Mouse (Mus musculus): Measurements from ENCODE around the gene Scgb1c1. TPM values are rescaled to one million over a fixed set of nuclear protein-coding genes. Genes with fewer than 3 reads are reported as not detected.

The Scgb1c1 gene
- polyA plus RNA-seq, 1 experiment = 1.1 TPM

GRCm38 (mm10) chr7:140840750-140841735 is 4.3 kb upstream of the Scgb1c1 start:
- TF ChIP-seq GATA1 (IDR thresholded peaks at IDR 0.05; ENCODE audit: borderline replicate concordance, low read length) (no peak), FLI1 (IDR thresholded peaks at IDR 0.05; ENCODE audit: low read length) (no peak)
- H3K4me1 ChIP-seq = peaks cover 34% of the 10 kb centered on the region
- H3K4me3 ChIP-seq (replicated peaks) = no peak overlapping the region
- H3K27me3 ChIP-seq (replicated peaks) = peaks cover 76% of the 10 kb centered on the region
- no peaks in the 10 kb centered on the region for H3K9me3 ChIP-seq
- no peaks in the 10 kb centered on the region for H3K36me3 ChIP-seq (replicated peaks; ENCODE audit: low read length)

GRCm38 (mm10) chr7:140843806-140844205 is 1.5 kb upstream of the Scgb1c1 start:
- TF ChIP-seq GATA1 (IDR thresholded peaks at IDR 0.05; ENCODE audit: borderline replicate concordance, low read length) (no peak), FLI1 (IDR thresholded peaks at IDR 0.05; ENCODE audit: low read length) (no peak)
- H3K27me3 ChIP-seq (replicated peaks) = peaks cover 57% of the 10 kb centered on the region

GRCm38 (mm10) chr7:140845683-140846082 is 336 bp downstream of the Scgb1c1 start:
- H3K27me3 ChIP-seq (replicated peaks) = peaks cover 40% of the 10 kb centered on the region
- peaks cover 7% of the 10 kb centered on the region for H3K36me3 ChIP-seq (replicated peaks; ENCODE audit: low read length)
- peaks cover 57% of the 10 kb centered on the region for H3K4me1 ChIP-seq
- TF ChIP-seq GATA1 (IDR thresholded peaks at IDR 0.05; ENCODE audit: borderline replicate concordance, low read length) (no peak), FLI1 (IDR thresholded peaks at IDR 0.05; ENCODE audit: low read length) (no peak)
- no peaks in the 10 kb centered on the region for H3K9me3 ChIP-seq
- H3K4me3 ChIP-seq (replicated peaks) = peak overlapping the region; percentile 15

More at GRCm38 (mm10) chr7:140843806-140844205, 1.5 kb upstream of the Scgb1c1 start:
- H3K36me3 ChIP-seq (replicated peaks; ENCODE audit: low read length) = no peaks in the 10 kb centered on the region
- H3K4me1 ChIP-seq = peaks cover 47% of the 10 kb centered on the region
- no peak overlapping the region for H3K4me3 ChIP-seq (replicated peaks)
- no peaks in the 10 kb centered on the region for H3K9me3 ChIP-seq

- H3K4me3 ChIP-seq (replicated peaks) = peak overlapping the region; percentile 83
- H3K36me3 ChIP-seq (replicated peaks; ENCODE audit: low read length) = peaks cover 15% of the 10 kb centered on the region
- no peaks in the 10 kb centered on the region for H3K9me3 ChIP-seq
- TF ChIP-seq GATA1 (IDR thresholded peaks at IDR 0.05; ENCODE audit: borderline replicate concordance, low read length) = no peak
- no peak for TF ChIP-seq FLI1 (IDR thresholded peaks at IDR 0.05; ENCODE audit: low read length)
- H3K4me1 ChIP-seq = peaks cover 59% of the 10 kb centered on the region
- peaks cover 30% of the 10 kb centered on the region for H3K27me3 ChIP-seq (replicated peaks)
These were observed 1.3 kb downstream of the Scgb1c1 start for GRCm38 (mm10) chr7:140846676-140847075.

GRCm38 (mm10) chr7:140847755-140848580 is 2.6 kb downstream of the Scgb1c1 start, which contains the start of gene Odf3:
Odf3 (plus strand) TSS chr7:140847805.
- TF ChIP-seq GATA1 (IDR thresholded peaks at IDR 0.05; ENCODE audit: borderline replicate concordance, low read length) (no peak), FLI1 (IDR thresholded peaks at IDR 0.05; ENCODE audit: low read length) (no peak)
- H3K4me3 ChIP-seq (replicated peaks) = peak within 1 kb of the TSS; percentile 33

GRCm38 (mm10) chr7:140848591-140848990 is 3.2 kb downstream of the Scgb1c1 start:
- Histone ChIP-seq H3K27me3 (replicated peaks) (peaks cover 14% of the 10 kb centered on the region), H3K4me3 (replicated peaks) (no peak overlapping the region)

More at GRCm38 (mm10) chr7:140847755-140848580, 2.6 kb downstream of the Scgb1c1 start, which contains the start of gene Odf3:
- H3K27me3 ChIP-seq (replicated peaks) = peaks cover 21% of the 10 kb centered on the region
- peaks cover 28% of the 10 kb centered on the region for H3K36me3 ChIP-seq (replicated peaks; ENCODE audit: low read length)
- H3K4me1 ChIP-seq = peaks cover 70% of the 10 kb centered on the region
- no peaks in the 10 kb centered on the region for H3K9me3 ChIP-seq

GRCm38 (mm10) chr7:140851916-140852315 is 6.6 kb downstream of the Scgb1c1 start:
- Histone ChIP-seq H3K4me1 (peaks cover 76% of the 10 kb centered on the region), H3K36me3 (replicated peaks; ENCODE audit: low read length) (peaks cover 51% of the 10 kb centered on the region), H3K9me3 (no peaks in the 10 kb centered on the region), H3K4me3 (replicated peaks) (no peak overlapping the region), H3K27me3 (replicated peaks) (peaks cover 3% of the 10 kb centered on the region)
- no peak for TF ChIP-seq GATA1 (IDR thresholded peaks at IDR 0.05; ENCODE audit: borderline replicate concordance, low read length)
- TF ChIP-seq FLI1 (IDR thresholded peaks at IDR 0.05; ENCODE audit: low read length) = no peak

More at GRCm38 (mm10) chr7:140848591-140848990, 3.2 kb downstream of the Scgb1c1 start:
- TF ChIP-seq FLI1 (IDR thresholded peaks at IDR 0.05; ENCODE audit: low read length) (no peak), GATA1 (IDR thresholded peaks at IDR 0.05; ENCODE audit: borderline replicate concordance, low read length) (no peak)
- Histone ChIP-seq H3K4me1 (peaks cover 76% of the 10 kb centered on the region), H3K36me3 (replicated peaks; ENCODE audit: low read length) (peaks cover 34% of the 10 kb centered on the region), H3K9me3 (no peaks in the 10 kb centered on the region)

GRCm38 (mm10) chr7:140853386-140853785 is 8.0 kb downstream of the Scgb1c1 start:
- H3K4me3 ChIP-seq (replicated peaks) = peak overlapping the region; percentile 60
- H3K4me1 ChIP-seq = peaks cover 70% of the 10 kb centered on the region
- H3K36me3 ChIP-seq (replicated peaks; ENCODE audit: low read length) = peaks cover 58% of the 10 kb centered on the region
- no peaks in the 10 kb centered on the region for H3K9me3 ChIP-seq
- TF ChIP-seq FLI1 (IDR thresholded peaks at IDR 0.05; ENCODE audit: low read length) (no peak), GATA1 (IDR thresholded peaks at IDR 0.05; ENCODE audit: borderline replicate concordance, low read length) (no peak)
- H3K27me3 ChIP-seq (replicated peaks) = no peaks in the 10 kb centered on the region

GRCm38 (mm10) chr7:140854483-140854882 is 9.1 kb downstream of the Scgb1c1 start:
- peaks cover 77% of the 10 kb centered on the region for H3K4me1 ChIP-seq
- peaks cover 69% of the 10 kb centered on the region for H3K36me3 ChIP-seq (replicated peaks; ENCODE audit: low read length)
- H3K4me3 ChIP-seq (replicated peaks) = peak overlapping the region; percentile 100
- H3K27me3 ChIP-seq (replicated peaks) = no peaks in the 10 kb centered on the region
- TF ChIP-seq FLI1 (IDR thresholded peaks at IDR 0.05; ENCODE audit: low read length) = no peak
- TF ChIP-seq GATA1 (IDR thresholded peaks at IDR 0.05; ENCODE audit: borderline replicate concordance, low read length) = no peak
- no peaks in the 10 kb centered on the region for H3K9me3 ChIP-seq

Measured in megakaryocyte, embryonic 14.5 days (primary cell).